Mouse (Mus musculus): Measurements from ENCODE around the gene Tnni3.

Gene Tnni3

GRCm38 (mm10) chr7:4478796-4479291 is 45.2 kb downstream of the Tnni3 start:
- H3K4me1 ChIP-seq (replicated peaks; ENCODE audit: low read depth, low read length) = peaks cover 58% of the 10 kb centered on the region
- H3K36me3 ChIP-seq (ENCODE audit: insufficient read depth, low read length) = peaks cover 40% of the 10 kb centered on the region
- TF ChIP-seq NANOG (IDR thresholded peaks at IDR 0.05; ENCODE audit: borderline replicate concordance, low read length) (no peak), POU5F1 (IDR thresholded peaks at IDR 0.05; ENCODE audit: borderline replicate concordance, low read length) (no peak), CTCF (conservative IDR thresholded peaks at IDR 0.05; ENCODE audit: low read length) (no peak)
- peaks cover 25% of the 10 kb centered on the region for H3K27me3 ChIP-seq (ENCODE audit: insufficient read depth, low read length)
- H3K9me3 ChIP-seq (ENCODE audit: low read length) = no peaks in the 10 kb centered on the region
- peak overlapping the region; percentile 88 for H3K4me3 ChIP-seq (replicated peaks; ENCODE audit: low read length)

- Histone ChIP-seq H3K36me3 (ENCODE audit: insufficient read depth, low read length) (peaks cover 34% of the 10 kb centered on the region), H3K4me1 (replicated peaks; ENCODE audit: low read depth, low read length) (peaks cover 55% of the 10 kb centered on the region), H3K27me3 (ENCODE audit: insufficient read depth, low read length) (peaks cover 31% of the 10 kb centered on the region), H3K9me3 (ENCODE audit: low read length) (no peaks in the 10 kb centered on the region), H3K4me3 (replicated peaks; ENCODE audit: low read length) (peak overlapping the region; percentile 88)
- TF ChIP-seq POU5F1 (IDR thresholded peaks at IDR 0.05; ENCODE audit: borderline replicate concordance, low read length) = no peak
- TF ChIP-seq CTCF (conservative IDR thresholded peaks at IDR 0.05; ENCODE audit: low read length) = no peak
- no peak for TF ChIP-seq NANOG (IDR thresholded peaks at IDR 0.05; ENCODE audit: borderline replicate concordance, low read length)
These were observed 45.8 kb downstream of the Tnni3 start for GRCm38 (mm10) chr7:4478021-4478795.

- peaks cover 53% of the 10 kb centered on the region for H3K4me1 ChIP-seq (replicated peaks; ENCODE audit: low read depth, low read length)
- peak overlapping the region; percentile 55 for H3K4me3 ChIP-seq (replicated peaks; ENCODE audit: low read length)
- H3K36me3 ChIP-seq (ENCODE audit: insufficient read depth, low read length) = no peaks in the 10 kb centered on the region
- no peak for TF ChIP-seq CTCF (conservative IDR thresholded peaks at IDR 0.05; ENCODE audit: low read length)
- TF ChIP-seq NANOG (IDR thresholded peaks at IDR 0.05; ENCODE audit: borderline replicate concordance, low read length) = no peak
- TF ChIP-seq POU5F1 (IDR thresholded peaks at IDR 0.05; ENCODE audit: borderline replicate concordance, low read length) = no peak
- H3K27me3 ChIP-seq (ENCODE audit: insufficient read depth, low read length) = peaks cover 73% of the 10 kb centered on the region
- H3K9me3 ChIP-seq (ENCODE audit: low read length) = no peaks in the 10 kb centered on the region
These were observed 50.1 kb downstream of the Tnni3 start for GRCm38 (mm10) chr7:4473940-4474339.

- H3K4me1 ChIP-seq (replicated peaks; ENCODE audit: low read depth, low read length) = peaks cover 41% of the 10 kb centered on the region
- TF ChIP-seq CTCF (conservative IDR thresholded peaks at IDR 0.05; ENCODE audit: low read length) (peak; percentile 21; the same call in 1 of the 2 replicates), POU5F1 (IDR thresholded peaks at IDR 0.05; ENCODE audit: borderline replicate concordance, low read length) (no peak), NANOG (IDR thresholded peaks at IDR 0.05; ENCODE audit: borderline replicate concordance, low read length) (no peak)
- H3K27me3 ChIP-seq (ENCODE audit: insufficient read depth, low read length) = peaks cover 79% of the 10 kb centered on the region
- H3K4me3 ChIP-seq (replicated peaks; ENCODE audit: low read length) = peak overlapping the region; percentile 63
- H3K36me3 ChIP-seq (ENCODE audit: insufficient read depth, low read length) = no peaks in the 10 kb centered on the region
- H3K9me3 ChIP-seq (ENCODE audit: low read length) = no peaks in the 10 kb centered on the region
These were observed 52.9 kb downstream of the Tnni3 start for GRCm38 (mm10) chr7:4471179-4471555.

DNA sequence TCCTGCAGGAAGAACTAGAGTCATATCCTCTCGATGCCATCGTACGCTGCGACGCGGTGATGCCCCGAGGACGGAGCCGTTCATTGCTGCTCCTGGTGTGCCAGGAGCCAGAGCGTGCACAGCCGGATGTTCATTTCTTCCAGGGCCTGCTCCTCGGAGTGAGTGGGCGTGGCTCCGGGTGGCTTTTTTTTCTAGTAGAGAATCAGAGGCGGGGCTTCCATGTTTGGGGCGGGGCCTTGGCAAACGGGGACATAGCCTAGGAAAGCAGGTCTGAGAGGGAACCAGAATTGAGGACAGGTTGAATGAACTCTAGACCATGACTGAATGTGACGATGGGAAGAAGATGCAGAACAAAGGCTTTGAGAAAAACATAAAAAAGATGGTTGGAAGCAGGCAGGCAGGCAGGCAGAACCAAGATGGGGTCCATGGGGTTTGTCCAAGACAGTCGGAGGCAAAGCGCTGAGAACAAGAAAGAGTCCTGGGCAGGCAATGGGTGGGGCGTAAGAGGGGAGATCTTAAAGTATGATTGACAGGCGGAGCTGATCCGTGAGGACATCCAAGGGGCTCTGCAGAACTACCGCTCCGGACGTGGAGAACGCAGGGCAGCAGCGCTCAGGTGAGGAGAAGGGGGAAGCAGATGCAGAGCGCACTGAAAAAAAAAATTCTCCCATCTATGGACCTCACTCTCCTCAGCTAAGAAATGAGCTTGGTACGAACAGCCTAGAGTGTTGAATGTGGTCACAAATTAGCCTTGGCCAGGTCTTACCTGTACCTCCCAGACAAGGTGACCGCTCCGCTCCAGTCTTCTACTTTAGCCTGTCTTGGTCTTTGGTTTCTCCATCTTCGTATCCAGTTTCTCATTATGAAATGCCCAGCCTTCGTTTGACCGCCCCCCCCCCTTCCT is 53.5 kb downstream of the Tnni3 start:
- H3K4me1 ChIP-seq (replicated peaks; ENCODE audit: low read depth, low read length) = peaks cover 42% of the 10 kb centered on the region
- H3K9me3 ChIP-seq (ENCODE audit: low read length) = no peaks in the 10 kb centered on the region
- H3K36me3 ChIP-seq (ENCODE audit: insufficient read depth, low read length) = no peaks in the 10 kb centered on the region
- peak overlapping the region; percentile 63 for H3K4me3 ChIP-seq (replicated peaks; ENCODE audit: low read length)
- TF ChIP-seq NANOG (IDR thresholded peaks at IDR 0.05; ENCODE audit: borderline replicate concordance, low read length) (no peak), POU5F1 (IDR thresholded peaks at IDR 0.05; ENCODE audit: borderline replicate concordance, low read length) (no peak), CTCF (conservative IDR thresholded peaks at IDR 0.05; ENCODE audit: low read length) (no peak)
- peaks cover 72% of the 10 kb centered on the region for H3K27me3 ChIP-seq (ENCODE audit: insufficient read depth, low read length)
